Mouse (Mus musculus) monocyte, adult 5-6 weeks (primary cell): ENCODE data around the gene Ccdc141. TPM values are rescaled to one million over a fixed set of nuclear protein-coding genes. Genes with fewer than 3 reads are reported as not detected.

Experiments
- ATAC-seq: fragments of 153-309, 156-312 bp; replicated peaks from 2 replicates; pipeline ENCODE4 v1.8.0; 2017; ENCODE audit warnings: mild to moderate bottlenecking; ENCODE audit not compliant: low TSS enrichment, insufficient number of reproducible peaks, severe bottlenecking, poor library complexity, low FRiP score
- total RNA-seq: library from RNA; stranded (forward); fragments of 200-1000, 200-491, 200-594 nt; gene quantifications from 3 replicates; pipeline ENCODE4 v1.2.3, GENCODE M21; 2017

The Ccdc141 gene
- total RNA-seq, 1 experiment from 2014 or later, result not detected

DNA sequence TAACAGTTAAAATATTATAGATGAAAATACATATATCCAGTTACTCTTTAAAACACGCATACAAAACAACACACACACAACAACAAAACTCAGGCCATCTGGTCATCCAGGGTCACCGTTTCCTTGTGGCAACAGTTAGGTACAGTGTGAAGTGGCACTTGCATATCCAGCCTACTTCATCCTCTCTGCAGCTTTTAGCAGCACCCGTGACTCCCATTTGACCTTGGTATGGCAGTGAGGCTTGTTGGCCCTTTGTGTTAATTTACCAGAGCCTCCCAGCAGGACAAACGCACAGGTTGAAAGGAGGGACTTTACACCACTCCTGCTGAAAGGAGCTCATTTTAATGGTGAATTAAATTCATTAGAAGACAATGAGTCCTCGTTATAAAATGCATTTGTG lies 158.5 kb downstream of the Ccdc141 start:
- no peak for ATAC-seq

- ATAC-seq, result no peak
Measured at GRCm38 (mm10) chr2:77007015-77007414, 163.4 kb downstream of the Ccdc141 start.

DNA sequence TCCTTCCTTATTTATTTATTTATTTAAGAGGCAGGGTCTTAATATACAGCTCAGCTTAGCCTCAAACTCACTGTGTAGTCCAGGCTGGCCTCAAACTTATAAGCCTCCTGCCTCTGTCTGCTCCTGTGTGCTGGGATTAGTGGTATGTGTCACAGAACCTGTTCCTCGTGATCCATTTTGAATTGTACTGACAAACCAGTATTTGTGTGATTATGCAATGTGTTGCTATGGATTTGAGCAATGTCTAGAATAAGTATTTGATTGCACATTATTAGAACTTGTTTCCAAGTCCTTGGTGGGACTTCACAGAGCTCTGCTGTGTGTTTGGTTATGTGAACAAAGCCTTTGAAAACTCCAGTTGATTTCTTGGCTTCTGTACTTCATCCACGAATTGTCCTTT lies 167.3 kb downstream of the Ccdc141 start:
- ATAC-seq, result no peak

DNA sequence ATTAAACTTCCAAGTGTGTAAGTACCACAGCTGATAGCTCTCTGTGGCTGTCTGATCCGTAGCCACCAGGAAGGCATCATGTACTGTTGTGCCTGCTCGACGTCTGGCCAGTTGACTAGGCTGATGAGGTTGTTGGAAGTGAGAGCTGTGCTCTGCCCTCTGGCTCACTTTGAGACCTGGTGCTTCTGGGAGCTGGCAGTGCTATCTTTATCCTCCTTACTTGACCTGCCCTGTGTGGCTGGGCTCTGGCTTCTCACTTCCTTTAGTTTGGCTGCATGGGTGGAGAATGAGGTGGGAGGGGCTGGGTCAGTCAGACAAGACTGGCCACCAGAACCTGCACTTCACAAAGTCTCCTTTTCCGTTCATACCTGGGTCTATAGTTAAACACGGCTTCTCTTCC lies 172.1 kb downstream of the Ccdc141 start:
- ATAC-seq, result no peak

DNA sequence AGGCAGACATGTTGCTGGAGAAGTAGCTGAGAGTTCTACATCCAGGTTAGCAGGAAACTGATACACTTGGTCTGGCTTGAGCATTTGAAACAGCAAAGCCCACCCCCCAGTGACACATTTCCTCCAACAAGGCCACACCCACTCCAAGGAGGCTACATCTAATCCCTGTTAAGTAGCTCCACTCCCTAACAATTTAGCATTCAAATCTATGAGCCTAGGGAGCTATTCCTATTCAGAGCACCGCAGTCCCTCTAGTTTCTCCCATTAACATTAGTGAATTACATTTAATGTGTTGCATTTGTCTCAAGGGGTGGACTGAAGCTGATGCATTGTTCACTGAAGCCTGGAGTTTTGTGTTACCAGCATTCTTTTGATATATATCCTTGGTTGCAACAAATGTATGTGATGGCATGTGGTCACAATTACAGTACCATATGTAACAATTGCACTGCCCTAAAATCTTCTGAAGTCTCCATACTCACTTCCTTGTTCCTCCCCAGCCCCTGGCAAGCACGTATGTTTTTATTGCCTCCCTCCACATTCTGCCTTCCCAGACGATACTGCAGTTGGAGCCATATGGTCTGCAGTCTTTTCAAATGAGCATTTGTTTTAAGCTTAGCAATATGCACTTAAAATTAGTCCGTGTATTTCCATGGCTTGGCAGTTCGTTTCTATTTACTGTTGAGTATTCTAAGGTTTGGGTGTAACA lies 177.8 kb downstream of the Ccdc141 start:
- no peak for ATAC-seq

- no peak for ATAC-seq
Measured at GRCm38 (mm10) chr2:76987317-76987716, 183.1 kb downstream of the Ccdc141 start.

DNA sequence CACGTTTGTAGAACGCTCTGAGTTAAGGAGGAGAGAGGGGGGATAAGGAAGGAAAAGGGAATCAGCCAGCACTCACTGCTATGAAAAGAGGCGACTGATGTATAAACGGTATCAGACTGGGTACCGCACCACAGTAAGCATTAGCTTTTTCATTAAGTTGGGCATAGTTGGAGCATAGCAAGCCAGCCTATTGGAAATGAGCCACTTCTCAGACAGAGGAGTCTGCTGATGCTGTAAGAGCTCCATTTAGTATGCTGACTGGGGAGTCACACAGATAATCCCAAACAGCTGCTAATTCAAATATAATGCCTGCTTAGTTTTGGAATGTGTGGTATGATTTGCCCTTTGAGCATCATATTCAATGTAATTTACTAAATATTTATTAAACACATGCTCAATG lies 186.1 kb downstream of the Ccdc141 start:
- no peak for ATAC-seq

DNA sequence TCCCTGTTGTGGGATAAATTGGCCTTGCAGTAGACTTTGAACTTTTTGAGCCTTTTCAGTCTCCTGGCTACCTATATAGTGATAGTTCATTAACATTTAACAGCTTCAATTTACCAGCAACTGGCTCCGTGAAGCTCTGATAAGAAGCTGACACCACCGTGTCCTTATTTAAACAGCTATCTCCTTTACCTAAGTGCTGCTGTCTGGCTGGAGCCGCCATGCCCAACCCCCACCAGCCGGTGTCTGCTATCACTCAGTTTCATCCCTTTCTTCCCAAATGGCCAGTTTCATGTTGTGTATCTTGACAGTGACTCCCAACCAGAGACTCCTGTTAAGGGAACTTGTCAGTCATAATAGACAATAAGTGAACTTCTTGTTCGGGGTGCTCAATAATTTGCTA lies 186.8 kb downstream of the Ccdc141 start:
- ATAC-seq, result no peak

DNA sequence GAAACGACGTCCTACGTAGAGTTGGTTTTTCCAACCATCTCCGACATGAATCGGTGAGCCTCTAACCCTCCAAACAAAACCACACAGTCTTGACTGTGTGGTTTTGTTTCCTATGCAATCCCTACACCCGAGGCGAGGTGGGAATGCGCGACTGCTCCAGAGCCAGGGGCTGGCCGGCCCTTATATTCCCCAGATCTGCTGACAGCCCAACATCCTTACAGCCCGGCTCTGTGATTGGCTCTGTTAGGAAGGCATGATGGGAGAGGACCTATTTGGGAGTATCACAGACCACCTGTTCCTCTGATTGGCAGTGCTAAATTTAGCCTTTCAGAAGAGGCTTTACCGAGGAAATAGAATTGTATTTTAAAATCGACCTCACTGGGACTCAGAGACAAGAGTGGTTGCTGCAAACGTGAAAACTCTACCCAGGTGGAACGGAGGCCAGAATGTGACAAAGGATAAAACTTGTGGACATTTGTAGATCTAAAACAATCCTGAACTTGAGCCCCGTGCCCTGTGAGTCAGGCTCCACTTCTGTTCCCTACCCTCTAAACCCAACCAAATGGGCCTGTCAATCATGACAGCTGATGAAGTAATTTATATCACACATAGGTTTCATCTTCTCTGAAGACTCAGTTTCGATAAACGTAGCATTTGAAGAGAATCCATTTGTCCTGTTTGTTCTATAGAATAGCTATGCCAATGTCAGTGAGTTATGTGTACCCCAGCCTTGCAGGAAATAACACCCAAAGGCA lies 187.9 kb downstream of the Ccdc141 start, which contains the start of gene Ttn:
Ttn (minus strand) TSS at position 157 of the 755 bp plus-strand sequence.
- ATAC-seq, result no peak

DNA sequence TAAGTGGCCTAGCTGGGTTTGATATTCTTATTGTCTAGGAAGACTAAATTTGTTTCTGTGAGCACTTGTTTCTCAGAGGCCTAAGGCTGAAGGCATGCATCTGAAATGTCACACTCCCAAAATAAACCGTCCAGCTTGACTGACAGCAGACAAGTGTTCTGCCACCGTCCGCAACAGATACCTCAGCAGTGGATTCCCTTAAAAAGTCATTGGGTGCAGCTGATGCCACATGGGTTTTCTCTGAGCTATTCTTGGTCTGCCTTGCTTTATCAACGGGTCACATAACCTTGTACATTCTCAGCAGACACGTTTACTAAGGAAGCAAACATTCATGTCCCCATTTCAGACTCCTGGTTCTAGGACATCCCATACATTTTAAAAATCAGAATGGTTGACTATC lies 188.7 kb downstream of the Ccdc141 start:
- ATAC-seq, result no peak

DNA sequence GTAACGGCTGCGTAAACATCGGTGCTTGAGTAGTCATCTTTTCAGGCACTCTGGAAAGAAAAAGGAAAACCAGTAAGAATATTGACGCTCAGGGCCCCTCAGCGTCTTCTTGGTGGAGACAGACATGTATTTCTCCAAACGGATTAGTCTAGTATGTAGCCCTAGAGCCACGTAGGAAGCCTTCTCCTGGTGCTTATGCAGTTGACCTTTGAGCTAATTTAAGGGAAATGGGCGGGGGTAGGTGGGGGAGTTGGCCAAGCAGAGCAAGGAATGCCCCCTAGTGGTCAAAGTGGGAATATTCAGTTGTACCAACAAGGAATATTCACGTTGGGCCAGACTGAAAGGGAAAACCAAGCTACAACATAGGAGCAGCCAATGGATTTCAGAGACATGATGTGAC lies 190.3 kb downstream of the Ccdc141 start:
- no peak for ATAC-seq

- ATAC-seq, result no peak
Measured at GRCm38 (mm10) chr2:76977650-76978049, 192.8 kb downstream of the Ccdc141 start.

DNA sequence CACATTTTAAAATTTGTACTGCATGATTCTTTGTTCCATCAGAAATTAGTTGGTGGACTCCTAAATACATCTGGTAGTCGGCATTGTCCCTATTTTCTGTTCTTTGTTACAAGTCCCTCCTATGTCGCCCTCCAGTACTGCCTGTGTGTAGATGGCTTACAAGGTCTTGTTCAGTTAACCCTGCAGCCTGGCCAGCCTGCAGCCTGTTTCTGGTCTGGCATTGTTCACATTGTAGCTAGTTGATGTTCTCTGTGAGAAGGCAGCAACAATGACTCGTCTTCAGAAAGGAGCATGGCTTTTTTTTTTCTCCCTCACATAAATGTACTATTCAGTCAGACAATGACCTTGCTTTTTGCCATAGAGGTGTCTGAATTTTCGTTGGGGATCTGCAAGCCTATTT lies 198.4 kb downstream of the Ccdc141 start:
- ATAC-seq, result no peak

- no peak for ATAC-seq
Measured at GRCm38 (mm10) chr2:76971069-76971468, 199.4 kb downstream of the Ccdc141 start.

DNA sequence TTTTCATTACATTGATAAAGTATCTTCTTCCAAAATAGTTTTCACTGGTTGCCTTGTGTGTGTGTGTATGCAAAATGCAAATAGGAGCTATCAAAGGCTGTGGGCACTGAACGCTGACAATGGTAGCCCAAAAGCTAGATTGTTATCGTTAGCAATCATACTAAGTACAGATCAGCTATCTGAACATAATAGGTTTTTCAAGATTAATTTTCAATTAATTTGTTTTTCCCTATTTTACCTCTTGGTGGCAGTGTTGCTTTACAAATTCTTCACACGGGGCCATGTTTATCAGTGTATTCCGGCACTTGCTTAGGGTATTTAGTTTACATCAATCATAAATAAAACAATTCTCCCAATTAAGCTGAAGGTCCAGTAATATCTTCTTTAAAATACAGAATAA lies 199.8 kb downstream of the Ccdc141 start:
- no peak for ATAC-seq

- ATAC-seq, result no peak
Measured at GRCm38 (mm10) chr2:76970204-76970603, 200.2 kb downstream of the Ccdc141 start.

DNA sequence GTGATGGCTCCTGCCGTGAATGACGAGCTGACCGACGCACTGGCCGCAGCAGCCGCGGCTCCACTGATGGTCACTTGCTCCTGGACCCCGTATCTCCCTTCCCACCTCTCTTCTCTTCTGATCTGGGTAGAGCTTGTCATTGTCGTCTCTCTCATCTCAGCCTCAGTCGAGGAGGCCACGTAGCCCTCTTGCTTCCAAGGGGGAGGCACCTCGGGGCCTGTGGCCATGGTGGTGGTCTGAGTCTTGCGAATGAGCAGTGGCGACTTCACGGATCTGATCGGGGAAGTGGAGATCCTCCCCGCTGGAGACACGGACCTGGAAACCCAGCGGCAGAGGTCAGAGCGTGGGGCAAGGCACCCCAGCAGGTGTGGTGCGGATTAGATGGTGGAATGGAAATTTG lies 200.8 kb downstream of the Ccdc141 start:
- no peak for ATAC-seq

DNA sequence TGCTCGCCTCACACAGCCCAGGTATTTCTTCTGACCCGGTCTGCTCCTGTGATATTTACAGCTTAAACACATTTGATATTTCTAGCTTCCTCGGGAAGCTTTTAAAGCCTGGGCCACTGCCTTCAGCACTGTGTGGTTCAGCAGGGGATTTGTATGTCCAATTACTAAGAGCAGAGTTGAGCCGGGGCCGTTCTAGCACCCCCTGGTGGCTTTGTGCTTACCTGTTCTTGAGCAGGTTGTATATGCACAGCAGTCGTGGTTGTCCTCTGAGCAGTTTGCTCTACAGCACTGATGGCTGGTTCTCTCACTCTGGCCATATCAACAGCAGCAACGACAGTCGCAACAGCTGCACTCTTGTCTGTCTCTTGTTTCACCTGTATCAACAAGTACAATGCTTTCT lies 201.5 kb downstream of the Ccdc141 start:
- no peak for ATAC-seq

DNA sequence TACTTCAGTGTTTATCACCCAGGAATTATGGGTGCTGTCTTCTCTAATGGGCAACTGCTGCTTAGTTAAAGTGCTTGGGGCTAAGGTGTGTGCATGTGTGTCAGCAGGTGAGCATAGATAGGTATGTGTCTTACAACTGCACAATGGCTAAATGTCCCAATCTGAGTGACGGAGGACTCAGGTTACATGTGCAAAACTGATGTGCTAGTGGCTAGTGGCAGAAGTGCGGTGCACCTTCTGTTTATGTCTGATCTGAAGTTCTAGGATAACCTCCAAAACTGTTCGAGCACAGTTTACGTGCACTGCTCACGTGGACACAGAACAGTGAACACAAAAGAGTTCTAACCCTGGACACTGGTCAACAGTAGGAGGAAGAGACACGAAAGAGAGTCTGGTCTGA lies 203.9 kb downstream of the Ccdc141 start:
- no peak for ATAC-seq

- ATAC-seq, result no peak
Measured at GRCm38 (mm10) chr2:76966013-76966412, 204.4 kb downstream of the Ccdc141 start.
